Mouse (Mus musculus): ENCODE measurements around the gene Pecam1.
"Not testable (repeated sequence)": the region's sequence is repeated elsewhere in the genome, so short reads cannot be mapped to it uniquely, and the experiment has no call there.

Gene Pecam1

GRCm38 (mm10) chr11:106728402-106729366 lies 21.7 kb downstream of the Pecam1 start:
- ATAC-seq (ENCODE audit: low TSS enrichment), result no peak

- ATAC-seq (ENCODE audit: low TSS enrichment), result no peak
Measured at GRCm38 (mm10) chr11:106727967-106728366, 22.5 kb downstream of the Pecam1 start.

GRCm38 (mm10) chr11:106724916-106725235 lies 25.6 kb downstream of the Pecam1 start:
- ATAC-seq (ENCODE audit: low TSS enrichment), result not testable (repeated sequence)

GRCm38 (mm10) chr11:106724176-106724915 lies 26.1 kb downstream of the Pecam1 start:
- ATAC-seq (ENCODE audit: low TSS enrichment), result no peak

GRCm38 (mm10) chr11:106723611-106724125 lies 26.8 kb downstream of the Pecam1 start:
- no peak for ATAC-seq (ENCODE audit: low TSS enrichment)

GRCm38 (mm10) chr11:106722831-106723361 lies 27.5 kb downstream of the Pecam1 start:
- ATAC-seq (ENCODE audit: low TSS enrichment), result no peak

- no peak for ATAC-seq (ENCODE audit: low TSS enrichment)
Measured at GRCm38 (mm10) chr11:106720379-106720778, 30.0 kb downstream of the Pecam1 start.

- no peak for ATAC-seq (ENCODE audit: low TSS enrichment)
Measured at GRCm38 (mm10) chr11:106716568-106716967, 33.9 kb downstream of the Pecam1 start.

- ATAC-seq (ENCODE audit: low TSS enrichment), result no peak
Measured at GRCm38 (mm10) chr11:106715066-106715465, 35.4 kb downstream of the Pecam1 start.

GRCm38 (mm10) chr11:106710789-106711188 lies 39.6 kb downstream of the Pecam1 start:
- no peak for ATAC-seq (ENCODE audit: low TSS enrichment)

GRCm38 (mm10) chr11:106709227-106709985 lies 41.0 kb downstream of the Pecam1 start:
- ATAC-seq (ENCODE audit: low TSS enrichment), result no peak

- ATAC-seq (ENCODE audit: low TSS enrichment), result no peak
Measured at GRCm38 (mm10) chr11:106707866-106708265, 42.6 kb downstream of the Pecam1 start.

GRCm38 (mm10) chr11:106707085-106707484 lies 43.3 kb downstream of the Pecam1 start:
- ATAC-seq (ENCODE audit: low TSS enrichment), result no peak

GRCm38 (mm10) chr11:106706212-106706611 lies 44.2 kb downstream of the Pecam1 start:
- no peak for ATAC-seq (ENCODE audit: low TSS enrichment)

GRCm38 (mm10) chr11:106704399-106705111 lies 45.9 kb downstream of the Pecam1 start:
- ATAC-seq (ENCODE audit: low TSS enrichment), result no peak

GRCm38 (mm10) chr11:106703931-106704330 lies 46.5 kb downstream of the Pecam1 start:
- ATAC-seq (ENCODE audit: low TSS enrichment), result no peak

GRCm38 (mm10) chr11:106702584-106702983 lies 47.8 kb downstream of the Pecam1 start:
- ATAC-seq (ENCODE audit: low TSS enrichment), result no peak

GRCm38 (mm10) chr11:106701589-106701988 lies 48.8 kb downstream of the Pecam1 start:
- no peak for ATAC-seq (ENCODE audit: low TSS enrichment)

- no peak for ATAC-seq (ENCODE audit: low TSS enrichment)
Measured at GRCm38 (mm10) chr11:106699083-106699482, 51.3 kb downstream of the Pecam1 start.

- ATAC-seq (ENCODE audit: low TSS enrichment), result no peak
Measured at GRCm38 (mm10) chr11:106698289-106698688, 52.1 kb downstream of the Pecam1 start.

- no peak for ATAC-seq (ENCODE audit: low TSS enrichment)
Measured at GRCm38 (mm10) chr11:106695917-106696316, 54.5 kb downstream of the Pecam1 start.

Measured in frontal cortex, adult (tissue).